In genomic region chr5:121146275-121146674, GRCm38 (mm10) we compare ENCODE assay signal across 12 mouse cellular contexts. TPM values are rescaled to one million over a fixed set of nuclear protein-coding genes. Genes with fewer than 3 reads are reported as not detected.
DNase-seq lines count a peak whose midpoint lies in the region; ATAC-seq and TF ChIP-seq lines count a peak whose summit lies in the region.
"Had no signal": no experiment of that assay in that cellular context is flagged by ENCODE, and none has a peak within 500 bp of the region (broad histone marks: within the 10 kb centered on the region; RNA-seq: fewer than 3 reads in every experiment).

No protein-coding gene starts in this region.

- peaks cover 95% of the 10 kb centered on the region for H3K36me3 ChIP-seq in heart, embryonic 12.5 days
- H3K36me3 ChIP-seq in heart, embryonic 11.5 days (ENCODE audit: control insufficient read depth, insufficient read depth, low read length): peaks cover 31% of the 10 kb centered on the region
- H3K36me3 ChIP-seq in kidney, embryonic 15.5 days: peaks cover 92% of the 10 kb centered on the region

- peaks cover 30% of the 10 kb centered on the region for H3K4me1 ChIP-seq in heart, embryonic 12.5 days (replicated peaks)
- H3K4me1 ChIP-seq in heart, embryonic 11.5 days (ENCODE audit: control insufficient read depth, insufficient read depth, low read length): 0 out of 2 replicates have a peak, but pooled peaks cover 10% of the 10 kb centered on the region
- peaks cover 23% of the 10 kb centered on the region for H3K4me1 ChIP-seq in kidney, embryonic 15.5 days
- H3K4me1 ChIP-seq: limb, embryonic 12.5 days had no signal

- WGBS in heart, embryonic 12.5 days: 92% methylated on average over 5 of the region's 5 CpGs
- 92% methylated on average over 5 of the region's 5 CpGs for WGBS in heart, embryonic 11.5 days (ENCODE audit: insufficient replicate concordance)
- WGBS in kidney, embryonic 15.5 days: 58% methylated on average over 5 of the region's 5 CpGs

- no peak overlapping the region for H3K4me3 ChIP-seq in heart, embryonic 12.5 days
- H3K4me3 ChIP-seq in heart, embryonic 11.5 days (ENCODE audit: low read depth, low read length): no peak overlapping the region
- H3K4me3 ChIP-seq in gastrocnemius, adult 2 months: no peak overlapping the region
- no peak overlapping the region for H3K4me3 ChIP-seq in kidney, embryonic 15.5 days (replicated peaks)
- H3K4me3 ChIP-seq: limb, embryonic 12.5 days; myocyte had no signal

- intact Hi-C loops in gastrocnemius, adult 2 months (cut with DNase I): no loop called here

- no peaks in the 10 kb centered on the region for H3K9me3 ChIP-seq in heart, embryonic 12.5 days (replicated peaks)
- no peaks in the 10 kb centered on the region for H3K9me3 ChIP-seq in heart, embryonic 11.5 days (replicated peaks; ENCODE audit: control insufficient read depth, low read length)
- no peaks in the 10 kb centered on the region for H3K9me3 ChIP-seq in kidney, embryonic 15.5 days (replicated peaks)
- H3K9me3 ChIP-seq: limb, embryonic 12.5 days had no signal

- no peak for TF ChIP-seq CTCF in gastrocnemius, adult 2 months (IDR thresholded peaks at IDR 0.05)

- no peaks in the 10 kb centered on the region for H3K27me3 ChIP-seq in heart, embryonic 12.5 days (replicated peaks)
- no peaks in the 10 kb centered on the region for H3K27me3 ChIP-seq in heart, embryonic 11.5 days (ENCODE audit: control insufficient read depth, insufficient read depth, low read length)
- no peaks in the 10 kb centered on the region for H3K27me3 ChIP-seq in kidney, embryonic 15.5 days
- H3K27me3 ChIP-seq: limb, embryonic 12.5 days had no signal

- H3K9ac ChIP-seq in heart, embryonic 12.5 days: 0 out of 2 replicates have a peak overlapping the region, but pooled peaks have one; percentile 20
- H3K9ac ChIP-seq in heart, embryonic 11.5 days (ENCODE audit: low read depth, low read length): no peak overlapping the region
- no peak overlapping the region for H3K9ac ChIP-seq in kidney, embryonic 15.5 days
- H3K9ac ChIP-seq: limb, embryonic 12.5 days had no signal

- no peak overlapping the region for H3K4me2 ChIP-seq in heart, embryonic 12.5 days
- no peak overlapping the region for H3K4me2 ChIP-seq in heart, embryonic 11.5 days
- no peak overlapping the region for H3K4me2 ChIP-seq in kidney, embryonic 15.5 days
- H3K4me2 ChIP-seq: limb, embryonic 12.5 days had no signal

- DNase-seq in cerebellum, adult 18-20 months: peak; percentile 74 to 75
- peak; percentile 76 for DNase-seq in gastrocnemius, adult 2 months
- no peak for DNase-seq in thymus, postnatal 4 days
- no peak for DNase-seq in thymus, postnatal 36 days
- no peak for DNase-seq in testis, postnatal 14 days (ENCODE audit: low spot score)
- DNase-seq: right cerebral cortex, postnatal 14 days had no signal

- no peak overlapping the region; the same call in 1 of the 2 replicates for H3K27ac ChIP-seq in heart, embryonic 12.5 days (ENCODE audit: poor library complexity, severe bottlenecking)
- H3K27ac ChIP-seq in heart, embryonic 11.5 days (ENCODE audit: low read depth, low read length): no peak overlapping the region
- H3K27ac ChIP-seq in gastrocnemius, adult 2 months: 0 out of 2 replicates have a peak overlapping the region, but pooled peaks have one; percentile 20
- no peak overlapping the region; the same call in 1 of the 2 replicates for H3K27ac ChIP-seq in kidney, embryonic 15.5 days
- H3K27ac ChIP-seq: limb, embryonic 12.5 days had no signal

- peak; percentile 26; the same call in 1 of the 2 replicates for ATAC-seq in heart, embryonic 12.5 days (ENCODE audit: insufficient number of reproducible peaks, low FRiP score)
- no peak for ATAC-seq in heart, embryonic 11.5 days (replicated peaks; ENCODE audit: insufficient number of reproducible peaks, low FRiP score, low TSS enrichment)
- peak; percentile 49; the same call in 1 of the 2 replicates for ATAC-seq in kidney, embryonic 15.5 days (replicated peaks; ENCODE audit: low FRiP score)
- ATAC-seq: inflammation-experienced regulatory T-cells, adult 6 months had no signal

RNA-seq across cellular contexts. Expression of gene Ptpn11, which starts 44.9 kb away (rescaled TPM):
- polyA plus RNA-seq in heart, embryonic 12.5 days (2016; fragmentation: Nextera tagmentation; extraction: Ambion mirVana): 22.9 and 24.3 TPM in 2 replicates
- polyA plus RNA-seq in heart, embryonic 11.5 days (2014; fragmentation: Nextera tagmentation; extraction: Ambion mirVana): 23.7 and 33.8 TPM in 2 replicates
- 10 to 100 TPM; 70.6 to 74.4 TPM for total RNA-seq in gastrocnemius, adult 2 months (2021)
- polyA plus RNA-seq in kidney, embryonic 15.5 days (2015; fragmentation: Nextera tagmentation; extraction: Ambion mirVana): 19.9 and 20.9 TPM in 2 replicates

RNA-seq across cellular contexts. Expression of gene Rpl6, which starts 58.0 kb away (rescaled TPM):
- polyA plus RNA-seq in heart, embryonic 12.5 days (2016; fragmentation: Nextera tagmentation; extraction: Ambion mirVana): 377 and 402 TPM in 2 replicates
- polyA plus RNA-seq in heart, embryonic 11.5 days (2014; fragmentation: Nextera tagmentation; extraction: Ambion mirVana): 498 and 592 TPM in 2 replicates
- 100 to 1,000 TPM; 445 to 518 TPM for total RNA-seq in gastrocnemius, adult 2 months (2021)
- 639 and 659 TPM in 2 replicates for polyA plus RNA-seq in kidney, embryonic 15.5 days (2015; fragmentation: Nextera tagmentation; extraction: Ambion mirVana)

Comparison
In these comparisons a context has a peak if more than half of its experiments do, and no peak if none do; other contexts are left out.
1. DNase-seq: peak in cerebellum, adult 18-20 months (2 of 2) and gastrocnemius, adult 2 months (single experiment); none in thymus, postnatal 4 days (single experiment), thymus, postnatal 36 days (0 of 2) and testis, postnatal 14 days (single experiment).